Mouse (Mus musculus) CD4-positive, CD25-positive, alpha-beta regulatory T cell, adult 2 months (primary cell): ENCODE results near the gene Rhbdd3.
"Not testable (repeated sequence)": the region's sequence is repeated elsewhere in the genome, so short reads cannot be mapped to it uniquely, and the experiment has no call there.

Experiments used
- DNase-seq: peaks from one replicate; pipeline ENCODE4 v3.0.0-alpha.2; 2012; ENCODE audit warnings: low read depth, low spot score

Gene Rhbdd3

GRCm38 (mm10) chr11:5065056-5065821, 33.5 kb upstream of the Rhbdd3 start, which contains the start of gene Gas2l1:
Gas2l1 (minus strand) TSS chr11:5065327.
- peak; percentile 69 for DNase-seq

- no peak for DNase-seq
These were observed 31.7 kb upstream of the Rhbdd3 start for GRCm38 (mm10) chr11:5067063-5067462.

GRCm38 (mm10) chr11:5068126-5068971, 30.4 kb upstream of the Rhbdd3 start:
- no peak for DNase-seq

DNA sequence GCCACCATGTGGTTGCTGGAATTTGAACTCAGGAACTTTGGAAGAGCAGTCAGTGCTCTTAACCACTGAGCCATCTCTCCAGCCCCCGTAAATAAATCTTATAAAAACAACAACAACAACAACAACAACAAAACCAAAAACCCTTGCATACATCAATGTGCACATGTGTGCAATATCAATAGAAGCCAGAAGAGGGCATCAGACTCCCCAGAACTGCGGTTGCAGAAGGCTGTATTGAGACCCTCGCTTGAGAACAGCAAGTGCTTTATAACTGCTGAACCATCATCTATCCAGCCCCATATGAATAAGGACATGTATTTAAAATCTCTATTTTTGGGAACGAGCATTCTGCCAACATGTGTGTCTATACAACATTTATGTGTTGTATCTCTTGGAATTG, 23.8 kb upstream of the Rhbdd3 start:
- DNase-seq = peak; percentile 56

DNA sequence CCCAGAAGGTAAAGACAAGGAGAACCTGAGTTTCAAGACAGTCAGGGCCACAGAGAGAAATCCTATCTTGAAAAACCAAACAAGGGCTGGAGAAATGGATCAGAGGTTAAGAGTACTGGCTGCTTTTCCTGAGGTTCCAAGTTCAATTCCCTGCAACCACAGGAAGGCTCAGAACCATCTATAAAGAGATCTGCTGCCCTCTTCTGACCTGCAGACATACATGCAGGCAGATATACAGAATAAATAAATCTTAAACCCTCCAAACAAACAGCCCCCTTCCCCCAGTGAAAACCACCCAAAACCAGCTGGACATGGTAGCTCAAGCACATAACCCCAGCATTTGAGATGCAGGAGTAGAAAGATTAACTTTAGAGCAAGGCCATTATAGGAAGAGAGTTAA, 23.0 kb upstream of the Rhbdd3 start:
- no peak for DNase-seq

DNA sequence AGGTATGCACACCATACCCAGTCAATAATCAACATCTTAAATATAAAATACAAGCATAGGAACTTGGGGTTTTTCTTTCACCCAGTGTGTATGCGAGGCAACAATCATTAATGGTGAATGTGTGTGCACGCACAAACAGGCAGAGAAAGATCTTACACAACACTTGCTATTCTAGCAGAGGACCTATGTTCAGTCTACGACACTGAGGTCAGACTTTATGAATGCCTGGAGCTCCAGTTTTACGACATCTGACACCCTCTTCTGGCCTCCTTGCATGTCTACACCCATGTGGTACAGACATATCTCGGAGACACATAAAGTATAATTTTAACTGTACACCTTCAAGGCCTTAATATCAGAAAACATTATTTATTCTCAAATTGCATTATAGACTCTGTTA, 21.9 kb upstream of the Rhbdd3 start:
- not testable (repeated sequence) for DNase-seq

- DNase-seq = no peak
These were observed 9.6 kb upstream of the Rhbdd3 start for GRCm38 (mm10) chr11:5089147-5089546.

DNA sequence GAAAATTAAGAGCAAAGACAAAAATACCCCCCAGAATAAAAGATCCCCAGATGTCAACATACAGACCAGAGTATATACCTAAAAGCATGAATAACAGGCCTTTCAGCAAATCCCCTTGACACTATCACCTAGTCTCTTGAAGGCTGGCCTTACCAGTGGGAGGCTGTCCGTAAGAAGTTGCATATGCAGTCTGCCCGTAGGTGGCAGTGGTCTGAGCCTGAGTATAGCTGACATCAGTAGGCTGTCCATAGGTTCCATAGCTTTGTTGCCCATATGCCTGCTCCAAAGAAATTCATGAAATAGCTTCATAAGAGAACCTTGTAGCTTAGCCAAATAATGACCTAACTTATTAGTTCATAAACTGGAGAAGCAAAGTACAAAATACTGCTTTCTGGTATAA, 7.0 kb upstream of the Rhbdd3 start:
- DNase-seq = peak; percentile 32

DNA sequence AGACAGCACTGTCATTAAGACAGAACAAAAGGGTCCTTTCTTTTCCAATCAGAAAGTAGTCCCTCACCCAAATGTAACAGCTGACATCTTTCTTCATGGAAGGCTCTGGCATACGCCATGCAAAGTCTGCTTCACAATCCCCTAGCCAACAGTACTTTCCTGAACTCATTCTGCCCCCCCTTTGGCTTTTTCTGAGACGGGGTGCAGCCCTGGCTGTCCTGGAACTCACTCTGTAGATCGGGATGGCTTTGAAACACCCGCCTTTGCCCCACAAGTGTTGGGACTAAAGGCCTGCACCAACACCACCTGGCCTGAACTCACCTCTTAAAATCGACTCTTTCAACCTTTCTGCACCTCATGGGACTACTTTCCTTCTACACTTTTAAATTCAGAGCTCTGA, 2.8 kb upstream of the Rhbdd3 start:
- no peak for DNase-seq

DNA sequence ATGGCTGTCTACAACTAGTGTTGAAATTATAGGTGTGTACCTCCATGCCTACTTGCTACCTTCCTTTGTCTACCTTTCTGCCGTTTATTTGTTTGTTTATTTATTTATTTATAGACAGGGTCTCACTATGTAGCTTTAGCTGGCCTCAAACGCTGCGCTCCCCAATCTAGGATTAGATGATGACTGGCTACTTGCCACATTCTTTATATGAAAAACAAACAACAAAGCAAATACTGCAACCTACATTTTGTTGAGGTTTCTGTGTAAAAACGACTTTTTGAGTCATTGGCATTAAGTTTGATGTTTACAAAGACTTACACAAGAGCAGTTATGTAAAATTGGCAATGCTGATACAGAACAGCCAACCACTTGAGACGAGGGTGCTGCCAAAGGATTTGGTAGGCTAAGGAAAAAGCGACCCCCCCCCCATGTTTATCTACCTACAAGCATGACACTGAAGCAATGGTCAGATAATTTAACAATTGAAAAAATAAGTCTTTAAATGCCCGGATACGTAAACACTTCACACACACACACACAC, 2.2 kb upstream of the Rhbdd3 start:
- no peak for DNase-seq

DNA sequence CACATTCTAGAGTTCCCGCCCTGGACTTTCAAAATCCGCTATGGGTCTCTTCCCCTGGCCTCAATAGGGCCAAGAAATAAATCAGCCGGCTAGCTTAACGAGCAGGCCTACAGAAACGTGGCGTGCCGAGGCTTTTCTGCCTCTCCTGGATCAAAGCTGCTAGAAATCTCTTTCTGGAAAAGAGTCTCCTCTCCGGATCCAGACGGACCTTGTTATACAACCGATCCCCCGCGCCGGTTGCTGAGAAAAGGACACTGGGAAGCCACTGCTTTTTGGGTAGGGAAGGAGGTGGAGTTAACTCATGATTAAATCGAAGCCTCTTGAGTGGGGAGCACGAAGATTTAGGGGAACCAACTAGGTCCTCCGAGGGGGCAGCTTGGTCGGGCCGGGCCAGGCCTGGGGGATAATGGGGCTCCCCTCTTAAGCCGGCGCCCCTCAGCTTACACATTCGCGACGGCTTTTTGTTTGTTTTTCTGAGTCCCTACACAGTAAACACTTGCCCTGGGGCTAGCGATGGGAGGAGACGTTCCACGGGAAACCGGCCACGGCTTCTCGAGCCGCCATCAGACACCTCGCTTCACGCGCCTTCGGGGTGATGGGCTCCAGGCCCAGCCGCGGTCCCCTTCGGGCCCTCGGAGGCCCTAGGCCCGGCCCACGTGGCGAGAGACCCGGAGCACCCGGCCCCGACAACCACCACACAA, 541 bp upstream of the Rhbdd3 start:
- no peak for DNase-seq

- DNase-seq = peak; percentile 82
These were observed 954 bp downstream of the Rhbdd3 start for GRCm38 (mm10) chr11:5099576-5100183.

- peak; percentile 24 for DNase-seq
These were observed 1.6 kb downstream of the Rhbdd3 start for GRCm38 (mm10) chr11:5100283-5100682.

DNA sequence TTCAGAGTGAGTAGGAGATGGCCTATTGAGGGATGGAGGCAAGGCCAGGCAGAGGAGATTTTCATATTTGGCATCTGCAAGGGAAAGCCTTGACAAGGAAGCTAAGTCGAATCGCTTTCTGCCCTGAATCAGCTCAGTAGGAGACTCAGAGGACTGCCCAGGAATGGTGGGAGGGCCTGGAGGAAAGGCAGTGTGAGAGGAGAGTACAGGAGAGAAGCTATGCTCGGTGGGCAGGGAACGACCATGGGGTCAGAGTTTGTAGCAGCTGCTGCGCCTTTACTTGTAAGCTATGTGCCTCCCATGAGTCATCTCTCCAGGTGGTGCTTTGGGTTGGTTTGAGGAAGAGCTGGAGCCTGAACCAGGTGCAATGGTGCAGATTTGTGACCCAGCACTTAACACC, 2.1 kb downstream of the Rhbdd3 start:
- DNase-seq = no peak

- no peak for DNase-seq
These were observed 2.9 kb downstream of the Rhbdd3 start for GRCm38 (mm10) chr11:5101641-5102040.

GRCm38 (mm10) chr11:5102384-5102783, 3.7 kb downstream of the Rhbdd3 start:
- no peak for DNase-seq

DNA sequence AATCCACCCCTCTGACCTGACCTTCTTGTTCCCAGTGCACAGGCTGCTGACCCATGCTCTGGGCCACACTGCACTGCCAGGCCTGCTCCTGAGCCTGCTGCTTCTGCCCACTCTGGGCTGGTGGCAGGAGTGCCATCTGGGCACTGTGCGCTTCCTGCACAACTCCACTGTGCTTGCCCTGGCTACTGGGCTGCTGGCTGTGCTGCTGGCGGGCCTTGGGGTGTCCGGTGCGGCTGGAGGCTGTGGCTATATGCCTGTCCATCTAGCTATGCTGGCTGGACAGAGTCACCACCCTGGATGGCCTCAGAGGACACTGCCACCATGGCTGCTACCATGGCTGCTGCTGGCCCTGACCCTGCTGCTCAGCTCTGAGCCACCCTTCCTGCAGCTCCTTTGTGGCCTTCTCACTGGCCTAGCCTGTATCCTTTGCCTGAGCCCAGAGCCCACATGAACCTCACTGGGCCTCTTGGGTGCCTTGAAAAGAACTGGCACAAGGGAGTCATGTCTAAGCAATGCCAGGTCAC, 5.3 kb downstream of the Rhbdd3 start:
- DNase-seq = no peak

GRCm38 (mm10) chr11:5109441-5109840, 10.7 kb downstream of the Rhbdd3 start:
- DNase-seq = no peak

- no peak for DNase-seq
These were observed 14.9 kb downstream of the Rhbdd3 start for GRCm38 (mm10) chr11:5113645-5114044.

GRCm38 (mm10) chr11:5114931-5115581, 16.3 kb downstream of the Rhbdd3 start:
- peak; percentile 97 for DNase-seq

- no peak for DNase-seq
These were observed 27.0 kb downstream of the Rhbdd3 start for GRCm38 (mm10) chr11:5125713-5126112.
